Mouse (Mus musculus) bone marrow macrophage, adult 2 months (primary cell): ENCODE measurements around the gene Fancg. TPM values are rescaled to one million over a fixed set of nuclear protein-coding genes. Genes with fewer than 3 reads are reported as not detected.
"Not testable (repeated sequence)": the region's sequence is repeated elsewhere in the genome, so short reads cannot be mapped to it uniquely, and the experiment has no call there.

Experiments used
- H3K27ac ChIP-seq: 2 replicates; pipeline ENCODE4 v1.5.1; 2012; ENCODE audit warnings: low read depth, low read length; ENCODE audit not compliant: insufficient read depth
- H3K4me1 ChIP-seq: 2 replicates; pipeline ENCODE4 v1.6.1; 2012; ENCODE audit warnings: low read length; ENCODE audit not compliant: control insufficient read depth, insufficient read depth
- H3K4me3 ChIP-seq: 2 replicates; pipeline ENCODE4 v1.5.1; 2012; ENCODE audit warnings: mild to moderate bottlenecking, low read length, moderate library complexity; ENCODE audit not compliant: insufficient read depth
- CTCF ChIP-seq: IDR thresholded peaks from 2 replicates; pipeline ENCODE4 v1.5.1; 2012; ENCODE audit warnings: low read depth, mild to moderate bottlenecking, low read length, moderate library complexity
- POLR2A ChIP-seq: IDR thresholded peaks from 2 replicates; pipeline ENCODE4 v1.6.1; 2012; ENCODE audit warnings: mild to moderate bottlenecking, low read depth, low read length, borderline replicate concordance
- polyA plus RNA-seq: library from polyadenylated mRNA; stranded (reverse); fragments of >200 nt; gene quantifications from 2 replicates; pipeline ENCODE4 v1.2.4, GENCODE M21; 2012; ENCODE audit not compliant: missing spikeins, insufficient read depth, insufficient read length

The Fancg gene
- polyA plus RNA-seq, 1 experiment, result 13.3 TPM

DNA sequence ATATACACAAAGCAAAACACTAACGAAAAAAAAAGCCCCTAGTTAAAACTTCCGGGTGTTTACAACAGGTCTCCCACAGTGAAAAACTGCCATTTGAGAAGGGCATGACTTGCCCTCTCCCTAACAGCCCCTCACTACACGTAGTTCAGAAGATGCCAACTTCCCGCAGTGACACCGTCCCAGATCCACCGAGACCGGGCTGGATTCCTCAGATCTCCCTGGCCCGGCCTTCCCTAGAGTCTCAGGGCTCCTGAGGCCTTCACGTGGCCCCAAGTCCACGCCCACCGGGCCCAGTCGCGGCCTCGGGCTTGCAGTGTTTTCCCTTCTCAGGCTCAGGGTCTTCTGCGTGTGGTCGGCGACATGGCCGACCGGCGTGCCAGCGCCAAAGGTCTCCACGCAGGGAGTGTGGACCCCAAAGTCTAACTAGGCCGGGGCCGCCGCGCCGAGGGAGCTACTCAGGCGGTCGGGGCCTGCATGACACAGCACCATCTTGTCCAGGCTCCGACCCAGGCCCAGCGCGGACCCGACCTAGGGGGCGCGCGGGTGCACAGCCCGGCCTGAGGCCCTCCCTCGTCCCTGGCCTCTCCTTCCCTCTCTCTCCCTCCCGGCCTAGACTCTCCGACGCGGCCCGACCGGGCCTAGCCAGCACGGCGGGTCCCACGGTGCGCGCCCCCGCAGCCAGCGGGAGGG lies 10.7 kb downstream of the Fancg start:
- TF ChIP-seq POLR2A (no peak), CTCF (no peak)
- Histone ChIP-seq H3K4me1 (peaks cover 7% of the 10 kb centered on the region), H3K4me3 (peak overlapping the region; percentile 88), H3K27ac (peak overlapping the region; percentile 94)

DNA sequence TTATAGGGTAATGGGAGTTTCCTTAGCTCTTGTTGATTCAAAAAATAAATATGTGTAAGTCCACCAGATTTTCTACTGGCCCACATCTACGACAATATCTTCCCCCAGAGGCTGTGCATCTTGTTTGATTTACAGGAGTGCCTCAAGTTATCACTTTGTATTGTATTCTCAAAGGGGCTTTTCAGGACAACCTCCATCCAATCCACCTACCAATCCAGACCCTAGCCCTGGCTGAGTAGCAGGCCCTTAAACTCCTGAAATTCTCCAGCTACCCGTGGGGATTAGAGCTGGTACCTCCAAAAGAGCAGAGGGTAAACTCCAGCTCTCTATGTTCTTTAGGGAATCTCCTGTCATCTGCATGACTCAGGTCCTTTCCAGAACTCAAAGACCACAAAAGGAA lies 12.3 kb downstream of the Fancg start:
- Histone ChIP-seq H3K27ac (no peak overlapping the region), H3K4me1 (peaks cover 7% of the 10 kb centered on the region), H3K4me3 (peak overlapping the region; percentile 31; the same call in 1 of the 2 replicates)
- TF ChIP-seq POLR2A (no peak), CTCF (no peak)

GRCm38 (mm10) chr4:42988296-42988695 lies 22.0 kb downstream of the Fancg start:
- Histone ChIP-seq H3K4me3 (no peak overlapping the region), H3K4me1 (no peaks in the 10 kb centered on the region), H3K27ac (no peak overlapping the region)
- TF ChIP-seq POLR2A, result no peak
- no peak for TF ChIP-seq CTCF

DNA sequence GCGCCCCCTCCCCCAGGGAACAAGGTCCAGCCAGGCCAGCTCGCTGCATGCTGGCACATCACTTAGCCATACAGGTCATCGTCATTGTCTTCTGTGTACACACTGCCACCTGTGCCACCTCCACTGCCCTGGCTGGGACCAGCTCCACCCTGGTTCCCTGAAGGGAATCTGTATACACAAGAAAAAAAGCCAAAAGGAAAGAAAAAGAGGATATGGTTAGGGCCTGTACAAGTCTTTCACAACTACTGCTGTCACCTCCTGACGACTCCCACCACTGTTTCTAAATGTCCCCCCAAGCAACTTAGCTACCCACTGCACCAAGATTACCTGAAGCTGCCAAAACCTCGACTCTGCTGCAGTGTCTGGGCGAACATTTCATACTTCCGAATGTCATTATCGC lies 29.8 kb downstream of the Fancg start:
- H3K4me3 ChIP-seq, H3K4me1 ChIP-seq, H3K27ac ChIP-seq: not testable (repeated sequence)

GRCm38 (mm10) chr4:42978062-42978461 lies 32.2 kb downstream of the Fancg start:
- no peak for TF ChIP-seq CTCF
- TF ChIP-seq POLR2A, result no peak
- no peaks in the 10 kb centered on the region for H3K4me1 ChIP-seq
- H3K4me3 ChIP-seq, result no peak overlapping the region
- H3K27ac ChIP-seq, result no peak overlapping the region

DNA sequence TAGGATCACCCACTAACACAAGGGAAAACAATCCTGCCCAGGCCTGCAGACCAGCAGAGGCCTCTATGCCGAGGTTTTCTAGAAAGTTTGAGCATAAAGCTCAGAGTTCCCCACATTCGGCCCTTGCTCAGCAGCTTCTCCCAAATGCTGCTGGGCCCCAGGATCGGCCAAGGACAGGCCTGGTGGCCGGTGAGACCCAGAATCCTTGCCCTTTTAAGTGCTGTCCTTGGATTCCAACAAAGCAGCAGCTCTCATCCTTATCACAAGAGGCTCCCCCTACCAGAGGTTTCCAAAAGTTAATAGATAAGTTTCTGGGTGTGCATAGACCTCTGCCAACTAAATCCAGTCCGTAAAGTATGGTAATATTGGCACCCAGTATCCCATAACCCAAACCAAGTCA lies 36.4 kb downstream of the Fancg start:
- Histone ChIP-seq H3K4me1 (peaks cover 3% of the 10 kb centered on the region; the same call in 1 of the 2 replicates), H3K4me3 (no peak overlapping the region), H3K27ac (no peak overlapping the region)
- TF ChIP-seq POLR2A, result no peak
- TF ChIP-seq CTCF, result no peak

GRCm38 (mm10) chr4:42972952-42973351 lies 37.4 kb downstream of the Fancg start:
- H3K27ac ChIP-seq, result no peak overlapping the region
- H3K4me3 ChIP-seq, result no peak overlapping the region
- H3K4me1 ChIP-seq, result peaks cover 6% of the 10 kb centered on the region
- TF ChIP-seq POLR2A (no peak), CTCF (no peak)

GRCm38 (mm10) chr4:42969304-42969703 lies 41.0 kb downstream of the Fancg start, which contains the start of gene 1700022I11Rik:
1700022I11Rik (plus strand) TSS chr4:42969604.
- Histone ChIP-seq H3K4me3 (no peak within 1 kb of the TSS), H3K27ac (0 out of 2 replicates have a peak within 1 kb of the TSS, but pooled peaks have one; percentile 0), H3K4me1 (peaks cover 24% of the 10 kb centered on the region)
- no peak for TF ChIP-seq POLR2A
- no peak for TF ChIP-seq CTCF

GRCm38 (mm10) chr4:42965039-42965719 lies 45.1 kb downstream of the Fancg start:
- Histone ChIP-seq H3K27ac (peak overlapping the region; percentile 34; the same call in 1 of the 2 replicates), H3K4me1 (peaks cover 26% of the 10 kb centered on the region), H3K4me3 (no peak overlapping the region)
- TF ChIP-seq CTCF (no peak), POLR2A (no peak)

DNA sequence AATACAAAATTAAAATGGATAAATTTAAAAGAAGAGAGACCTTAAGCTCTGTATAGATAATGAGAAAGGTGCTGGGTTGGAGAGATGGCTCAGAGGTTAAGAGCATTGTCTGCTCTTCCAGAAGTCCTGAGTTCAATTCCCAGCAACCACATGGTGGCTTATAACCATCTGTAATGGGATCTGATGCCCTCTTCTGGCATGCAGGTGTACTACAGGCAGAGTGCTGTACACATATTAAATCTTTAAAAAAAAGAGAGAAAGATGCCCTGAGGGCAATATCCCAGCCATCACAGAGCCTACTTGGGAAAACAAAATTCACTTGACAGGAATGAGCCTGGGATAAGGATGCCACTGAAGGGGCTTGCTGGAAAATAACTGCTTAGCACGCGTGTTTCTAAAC lies 46.8 kb downstream of the Fancg start:
- Histone ChIP-seq H3K4me3 (no peak overlapping the region), H3K27ac (no peak overlapping the region), H3K4me1 (peaks cover 33% of the 10 kb centered on the region)
- TF ChIP-seq CTCF (no peak), POLR2A (no peak)
